Mouse (Mus musculus) ES-Bruce4 (cell line): Measurements from ENCODE around the gene Stfa2l1. TPM values are rescaled to one million over a fixed set of nuclear protein-coding genes. Genes with fewer than 3 reads are reported as not detected.

Experiments used
- H3K27ac ChIP-seq: 2 replicates; pipeline ENCODE4 v1.5.1; 2012; ENCODE audit warnings: low read length, inconsistent platforms; ENCODE audit not compliant: insufficient read depth
- H3K27me3 ChIP-seq: 2 replicates; pipeline ENCODE4 v1.6.1; 2012; ENCODE audit warnings: mild to moderate bottlenecking, low read length, inconsistent platforms; ENCODE audit not compliant: control insufficient read depth, poor library complexity, insufficient read depth, severe bottlenecking
- H3K36me3 ChIP-seq: 2 replicates; pipeline ENCODE4 v1.6.1; 2012; ENCODE audit warnings: inconsistent platforms, mild to moderate bottlenecking, low read length, moderate library complexity; ENCODE audit not compliant: control insufficient read depth, poor library complexity, insufficient read depth, severe bottlenecking
- H3K4me1 ChIP-seq: one replicate; pipeline ENCODE4 v1.8.1; 2011; ENCODE audit warnings: low read length; ENCODE audit not compliant: control insufficient read depth, insufficient read depth
- H3K4me3 ChIP-seq: 2 replicates; pipeline ENCODE4 v1.5.1; 2011; ENCODE audit warnings: low read depth, mild to moderate bottlenecking, low read length
- H3K9ac ChIP-seq: 2 replicates; pipeline ENCODE4 v1.6.1; 2012; ENCODE audit warnings: low read depth, mild to moderate bottlenecking, inconsistent platforms; ENCODE audit not compliant: poor library complexity, severe bottlenecking
- H3K9me3 ChIP-seq: replicated peaks from 2 replicates; pipeline ENCODE4 v1.6.1; 2012; ENCODE audit warnings: mild to moderate bottlenecking, low read length, inconsistent platforms; ENCODE audit not compliant: control insufficient read depth, poor library complexity, insufficient read depth, severe bottlenecking
- CTCF ChIP-seq: IDR thresholded peaks from one replicate; pipeline ENCODE4 v1.8.1; 2011; ENCODE audit warnings: low read depth, low read length
- EP300 ChIP-seq: IDR thresholded peaks from 2 replicates; pipeline ENCODE4 v1.6.1; 2011; ENCODE audit warnings: low read depth, low read length; ENCODE audit not compliant: insufficient read depth
- POLR2A ChIP-seq: IDR thresholded peaks from one replicate; pipeline ENCODE4 v1.8.1; 2011; ENCODE audit warnings: low read length; ENCODE audit not compliant: insufficient read depth
- polyA plus RNA-seq: library from polyadenylated mRNA; stranded (reverse); fragments of >200 nt; gene quantifications from 2 replicates; pipeline ENCODE4 v1.2.4, GENCODE M21; 2011; ENCODE audit warnings: low read depth; ENCODE audit not compliant: missing spikeins, insufficient read depth, insufficient read length

Stfa2l1 gene
- polyA plus RNA-seq, 1 experiment = not detected

GRCm38 (mm10) chr16:36209967-36210453 is 53.4 kb downstream of the Stfa2l1 start, which contains the start of gene Gm5416:
Gene Gm5416, plus strand, starts transcription at chr16:36210403.
- no peak within 1 kb of the TSS for H3K9ac ChIP-seq
- no peaks in the 10 kb centered on the region for H3K9me3 ChIP-seq
- TF ChIP-seq POLR2A = no peak
- no peak for TF ChIP-seq CTCF
- no peak for TF ChIP-seq EP300

More at GRCm38 (mm10) chr16:36209967-36210453, 53.4 kb downstream of the Stfa2l1 start, which contains the start of gene Gm5416:
- H3K4me1 ChIP-seq = no peaks in the 10 kb centered on the region
- H3K4me3 ChIP-seq = no peak within 1 kb of the TSS
- no peaks in the 10 kb centered on the region for H3K36me3 ChIP-seq
- no peak within 1 kb of the TSS for H3K27ac ChIP-seq
- no peaks in the 10 kb centered on the region for H3K27me3 ChIP-seq

Other genes starting within 250 kb of the Stfa2l1 start
- 22.0 and 22.5 TPM in 2 replicates for gene Parp9, start 218.3 kb upstream of the Stfa2l1 start, polyA plus RNA-seq
- 11.2 and 12.1 TPM in 2 replicates for gene Dtx3l, start 217.7 kb upstream of the Stfa2l1 start, polyA plus RNA-seq
- 93.0 and 103 TPM in 2 replicates for gene Kpna1, start 178.1 kb upstream of the Stfa2l1 start, polyA plus RNA-seq
- 0.88 and 1.5 TPM in 2 replicates for gene Wdr5b, start 115.6 kb upstream of the Stfa2l1 start, polyA plus RNA-seq
- 158 and 159 TPM in 2 replicates for gene Fam162a, start 85.2 kb upstream of the Stfa2l1 start, polyA plus RNA-seq
- gene Ccdc58, start 85.1 kb upstream of the Stfa2l1 start, polyA plus RNA-seq = 279 and 293 TPM in 2 replicates
- not detected in 2 replicates for gene Csta1, start 25.6 kb upstream of the Stfa2l1 start, polyA plus RNA-seq
- not detected in 2 replicates for gene Gm5483, start 27.4 kb downstream of the Stfa2l1 start, polyA plus RNA-seq
- gene Gm5416, start 53.6 kb downstream of the Stfa2l1 start, polyA plus RNA-seq = not detected in 2 replicates
- not detected in 2 replicates for gene 2010005H15Rik, start 64.7 kb downstream of the Stfa2l1 start, polyA plus RNA-seq
- gene Stfa1, start 120.1 kb downstream of the Stfa2l1 start, polyA plus RNA-seq = not detected in 2 replicates
- gene BC117090, start 177.5 kb downstream of the Stfa2l1 start, polyA plus RNA-seq = not detected in 2 replicates
- not detected in 2 replicates for gene BC100530, start 210.9 kb downstream of the Stfa2l1 start, polyA plus RNA-seq